8 mouse cellular contexts compared by ENCODE assay signal in genomic region chr3:87796736-87797334, GRCm38 (mm10). TPM values are rescaled to one million over a fixed set of nuclear protein-coding genes. Genes with fewer than 3 reads are reported as not detected.
DNase-seq lines count a peak whose midpoint lies in the region; ATAC-seq and TF ChIP-seq lines count a peak whose summit lies in the region.

Gene Insrr (plus strand): TSS chr3:87796951.

- peak; percentile 33 for DNase-seq in thymus, postnatal 4 days
- DNase-seq in thymus, postnatal 14 days: no peak
- DNase-seq in gastrocnemius, postnatal 10 days: peak; percentile 52
- peak; percentile 57 for DNase-seq in lung, postnatal 0 days (ENCODE audit: low spot score)
- DNase-seq in yolk sac, embryonic 10.5 days (ENCODE audit: low spot score): peak; percentile 13
- no peak for DNase-seq in cerebellum, adult 18-20 months
- no peak for DNase-seq in cerebellum, adult 11 months

- TF ChIP-seq CTCF in intestine, postnatal 0 days (IDR thresholded peaks at IDR 0.05; ENCODE audit: low read depth): no peak
- no peak for TF ChIP-seq CTCF in lung, postnatal 0 days (IDR thresholded peaks at IDR 0.05)

- no peak for ATAC-seq in intestine, postnatal 0 days
- no peak for ATAC-seq in lung, postnatal 0 days

- H3K27me3 ChIP-seq in intestine, postnatal 0 days (replicated peaks; ENCODE audit: control insufficient read depth, insufficient read depth, low read length): peaks cover 85% of the 10 kb centered on the region
- H3K27me3 ChIP-seq in lung, postnatal 0 days (replicated peaks; ENCODE audit: insufficient read depth, low read length): peaks cover 73% of the 10 kb centered on the region

- WGBS in intestine, postnatal 0 days: under 1% methylated on average over 29 of the region's 29 CpGs
- WGBS in lung, postnatal 0 days: 1% methylated on average over 26 of the region's 29 CpGs

- H3K27ac ChIP-seq in intestine, postnatal 0 days (ENCODE audit: low read depth, low read length): no peak within 1 kb of the TSS
- no peak within 1 kb of the TSS for H3K27ac ChIP-seq in lung, postnatal 0 days (ENCODE audit: low read length)

- no peak within 1 kb of the TSS for H3K9ac ChIP-seq in intestine, postnatal 0 days (ENCODE audit: low read depth, low read length)
- no peak within 1 kb of the TSS for H3K9ac ChIP-seq in lung, postnatal 0 days (replicated peaks; ENCODE audit: low read depth)

- H3K4me2 ChIP-seq in intestine, postnatal 0 days (replicated peaks; ENCODE audit: low read depth): peak within 1 kb of the TSS; percentile 61
- H3K4me2 ChIP-seq in lung, postnatal 0 days (replicated peaks; ENCODE audit: low read depth, low read length): peak within 1 kb of the TSS; percentile 45

- no peak for TF ChIP-seq EP300 in lung, postnatal 0 days (IDR thresholded peaks at IDR 0.05)

- H3K9me3 ChIP-seq in intestine, postnatal 0 days (ENCODE audit: control insufficient read depth): no peaks in the 10 kb centered on the region
- H3K9me3 ChIP-seq in lung, postnatal 0 days (ENCODE audit: low read length): no peaks in the 10 kb centered on the region

- H3K36me3 ChIP-seq in intestine, postnatal 0 days (ENCODE audit: control insufficient read depth, insufficient read depth): no peaks in the 10 kb centered on the region
- H3K36me3 ChIP-seq in lung, postnatal 0 days (ENCODE audit: insufficient read depth, low read length): no peaks in the 10 kb centered on the region

- H3K4me3 ChIP-seq in intestine, postnatal 0 days (ENCODE audit: low read depth, low read length): peak within 1 kb of the TSS; percentile 34
- peak within 1 kb of the TSS; percentile 23; the same call in 1 of the 2 replicates for H3K4me3 ChIP-seq in lung, postnatal 0 days (ENCODE audit: low read depth, low read length)

- H3K4me1 ChIP-seq in intestine, postnatal 0 days (replicated peaks; ENCODE audit: control insufficient read depth, insufficient read depth, low read length): peaks cover 8% of the 10 kb centered on the region; the same call in 1 of the 2 replicates
- H3K4me1 ChIP-seq in lung, postnatal 0 days (ENCODE audit: insufficient read depth, low read depth, low read length): peaks cover 5% of the 10 kb centered on the region; the same call in 1 of the 2 replicates

RNA-seq across cellular contexts. Expression of gene Insrr, which starts in this region (rescaled TPM):
- under 1 TPM; 0.19 to 0.56 TPM for total RNA-seq in gastrocnemius, postnatal 10 days (2021)
- 0.05 TPM in 2 replicates for polyA plus RNA-seq in intestine, postnatal 0 days (2015; fragmentation: Nextera tagmentation; extraction: Ambion mirVana)
- polyA plus RNA-seq in lung, postnatal 0 days (2015; fragmentation: Nextera tagmentation; extraction: Ambion mirVana): 0.02 and 0.12 TPM in 2 replicates

Comparison
In these comparisons a context has a peak if more than half of its experiments do, and no peak if none do; other contexts are left out.
1. DNase-seq: peak in thymus, postnatal 4 days (single experiment) and yolk sac, embryonic 10.5 days (single experiment); none in thymus, postnatal 14 days (single experiment), cerebellum, adult 18-20 months (0 of 2) and cerebellum, adult 11 months (single experiment).
2. Peak in DNase-seq in gastrocnemius, postnatal 10 days; RNA of the gene not detected or under 1 TPM.
3. Peak in DNase-seq, H3K4me3 ChIP-seq and H3K4me2 ChIP-seq in lung, postnatal 0 days; RNA of the gene not detected or under 1 TPM.